Mouse (Mus musculus) embryonic facial prominence, embryonic 12.5 days (tissue): ENCODE measurements around the gene Eif4b. TPM values are rescaled to one million over a fixed set of nuclear protein-coding genes. Genes with fewer than 3 reads are reported as not detected.
A peak's percentile ranks its signal among the peaks of the same experiment; 100 is the strongest.

Experiments used
- ATAC-seq: fragments of 200-750 bp; cut with Nextera tagmentation; 2 replicates; pipeline ENCODE4 v1.8.0; 2017; ENCODE audit not compliant: insufficient number of reproducible peaks, insufficient read depth, low FRiP score, low TSS enrichment
- H3K27ac ChIP-seq: fragments of 300-500 bp; sonication (generic); 2 replicates; pipeline ENCODE4 v1.5.1; 2016; ENCODE audit warnings: mild to moderate bottlenecking
- H3K27me3 ChIP-seq: fragments of 300-500 bp; sonication (generic); 2 replicates; pipeline ENCODE4 v1.6.1; 2016; ENCODE audit warnings: mild to moderate bottlenecking, moderate library complexity
- H3K36me3 ChIP-seq: fragments of 300-500 bp; sonication (generic); 2 replicates; pipeline ENCODE4 v1.6.1; 2016; ENCODE audit warnings: mild to moderate bottlenecking
- H3K4me1 ChIP-seq: fragments of 300-500 bp; sonication (generic); 2 replicates; pipeline ENCODE4 v1.6.1; 2016
- H3K4me2 ChIP-seq: fragments of 300-500 bp; sonication (generic); replicated peaks from 2 replicates; pipeline ENCODE4 v1.6.1; 2016; ENCODE audit warnings: mild to moderate bottlenecking, moderate library complexity
- H3K4me3 ChIP-seq: fragments of 300-500 bp; sonication (generic); 2 replicates; pipeline ENCODE4 v1.5.1; 2016; ENCODE audit warnings: mild to moderate bottlenecking
- H3K9ac ChIP-seq: fragments of 300-500 bp; sonication (generic); 2 replicates; pipeline ENCODE4 v1.6.1; 2016; ENCODE audit warnings: mild to moderate bottlenecking, moderate library complexity
- H3K9me3 ChIP-seq: fragments of 300-500 bp; sonication (generic); 2 replicates; pipeline ENCODE4 v1.6.1; 2016; ENCODE audit warnings: mild to moderate bottlenecking, moderate library complexity
- WGBS: fragments of 180-500 bp; shearing (Covaris S2); methylation state at CpG from one replicate; pipeline ENCODE4 v1.1.7; 2016; 5-methylcytosine and 5-hydroxymethylcytosine counted together
- polyA plus RNA-seq: library from polyadenylated mRNA; unstranded; fragments of >200 nt; fragmentation: Nextera tagmentation; extraction: Ambion mirVana; gene quantifications from 2 replicates; pipeline ENCODE4 v1.2.1, GENCODE M21; 2016

Eif4b gene
- polyA plus RNA-seq, 1 experiment from 2014 or later = 120 TPM

DNA sequence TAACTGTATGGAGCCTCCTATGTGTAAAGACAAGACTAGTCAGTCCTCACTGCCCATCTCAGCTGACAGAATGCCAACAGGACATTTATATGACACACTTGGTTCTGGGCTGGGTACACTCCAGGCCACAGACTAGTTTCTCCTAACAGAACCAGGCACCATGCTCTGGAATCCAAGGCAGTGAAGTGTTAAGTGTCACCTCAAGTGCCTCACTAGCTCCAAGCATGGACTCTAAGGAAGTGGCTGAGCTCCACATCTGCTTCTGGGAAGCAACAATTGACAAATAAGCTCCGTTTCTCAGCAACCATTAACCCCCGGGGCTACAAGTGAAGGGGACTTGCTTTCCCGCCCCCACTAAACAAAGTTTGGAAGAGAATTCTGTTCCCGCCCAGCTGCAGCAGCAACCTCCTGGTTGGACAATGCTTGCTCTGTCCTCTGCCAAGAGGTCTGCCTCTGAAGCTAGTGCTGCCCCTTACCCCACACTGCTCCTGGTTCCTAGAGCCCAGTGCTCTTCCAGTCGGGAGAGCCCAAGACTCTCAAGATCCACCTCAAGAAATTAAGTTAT, 24.5 kb downstream of the Eif4b start:
- 29% methylated on average over 5 of the region's 5 CpGs for WGBS
- Histone ChIP-seq H3K27ac (peak overlapping the region; percentile 50; the same call in 1 of the 2 replicates), H3K9me3 (no peaks in the 10 kb centered on the region), H3K36me3 (peaks cover 49% of the 10 kb centered on the region), H3K4me2 (peak overlapping the region; percentile 81), H3K4me3 (no peak overlapping the region), H3K27me3 (no peaks in the 10 kb centered on the region), H3K9ac (0 out of 2 replicates have a peak overlapping the region, but pooled peaks have one; percentile 2), H3K4me1 (peaks cover 54% of the 10 kb centered on the region)
- ATAC-seq = no peak

DNA sequence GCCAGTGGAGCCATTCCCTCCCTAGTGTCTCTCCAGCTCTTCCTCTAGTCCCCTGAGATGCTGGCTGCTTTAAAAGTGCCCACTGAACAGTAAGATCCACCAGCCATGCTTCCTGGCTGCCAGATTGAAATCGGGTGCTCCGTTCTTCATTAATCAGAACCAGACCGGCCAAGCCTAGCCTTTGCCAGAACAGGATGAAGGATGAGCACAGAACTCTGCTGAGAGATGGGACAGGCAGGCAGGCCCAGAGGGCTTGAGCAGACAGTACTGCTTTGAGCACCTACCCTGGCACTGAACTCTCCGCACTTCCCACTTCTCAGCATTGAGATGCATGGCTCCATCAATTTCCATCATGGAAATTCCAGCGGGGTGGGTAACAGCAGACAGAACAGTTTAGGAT, 25.7 kb downstream of the Eif4b start:
- peaks cover 66% of the 10 kb centered on the region for H3K4me1 ChIP-seq
- H3K9ac ChIP-seq = no peak overlapping the region
- peaks cover 37% of the 10 kb centered on the region for H3K36me3 ChIP-seq
- no peak for ATAC-seq
- H3K27ac ChIP-seq = peak overlapping the region; percentile 96
- H3K9me3 ChIP-seq = no peaks in the 10 kb centered on the region
- H3K4me3 ChIP-seq = peak overlapping the region; percentile 57; the same call in 1 of the 2 replicates
- WGBS = 24% methylated on average over 5 of the region's 5 CpGs
- H3K27me3 ChIP-seq = no peaks in the 10 kb centered on the region
- H3K4me2 ChIP-seq = peak overlapping the region; percentile 81

DNA sequence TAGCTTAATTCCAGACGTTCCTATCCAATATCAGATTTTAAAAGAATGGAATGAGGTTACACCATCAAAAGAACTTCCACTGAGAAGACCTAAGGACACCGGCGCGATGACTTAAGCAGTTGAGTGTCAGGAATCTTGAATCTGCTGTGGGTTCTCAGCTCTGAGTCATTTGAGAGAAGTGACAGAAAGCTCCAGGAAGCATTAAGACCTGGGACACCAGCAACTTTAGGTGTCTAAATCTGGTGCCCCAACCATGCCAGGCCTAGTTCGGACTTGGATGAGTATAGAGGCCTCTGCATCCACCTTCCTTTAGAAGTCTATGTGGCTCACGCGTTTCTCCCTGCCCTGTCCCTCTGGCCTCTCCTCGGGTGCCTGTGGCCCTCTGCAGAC, 26.2 kb downstream of the Eif4b start:
- Histone ChIP-seq H3K4me3 (peak overlapping the region; percentile 57), H3K36me3 (peaks cover 32% of the 10 kb centered on the region), H3K9ac (peak overlapping the region; percentile 75), H3K27ac (peak overlapping the region; percentile 96), H3K9me3 (no peaks in the 10 kb centered on the region), H3K27me3 (no peaks in the 10 kb centered on the region), H3K4me2 (peak overlapping the region; percentile 81), H3K4me1 (peaks cover 70% of the 10 kb centered on the region)
- WGBS = 22% methylated on average over 8 of the region's 8 CpGs
- no peak for ATAC-seq

DNA sequence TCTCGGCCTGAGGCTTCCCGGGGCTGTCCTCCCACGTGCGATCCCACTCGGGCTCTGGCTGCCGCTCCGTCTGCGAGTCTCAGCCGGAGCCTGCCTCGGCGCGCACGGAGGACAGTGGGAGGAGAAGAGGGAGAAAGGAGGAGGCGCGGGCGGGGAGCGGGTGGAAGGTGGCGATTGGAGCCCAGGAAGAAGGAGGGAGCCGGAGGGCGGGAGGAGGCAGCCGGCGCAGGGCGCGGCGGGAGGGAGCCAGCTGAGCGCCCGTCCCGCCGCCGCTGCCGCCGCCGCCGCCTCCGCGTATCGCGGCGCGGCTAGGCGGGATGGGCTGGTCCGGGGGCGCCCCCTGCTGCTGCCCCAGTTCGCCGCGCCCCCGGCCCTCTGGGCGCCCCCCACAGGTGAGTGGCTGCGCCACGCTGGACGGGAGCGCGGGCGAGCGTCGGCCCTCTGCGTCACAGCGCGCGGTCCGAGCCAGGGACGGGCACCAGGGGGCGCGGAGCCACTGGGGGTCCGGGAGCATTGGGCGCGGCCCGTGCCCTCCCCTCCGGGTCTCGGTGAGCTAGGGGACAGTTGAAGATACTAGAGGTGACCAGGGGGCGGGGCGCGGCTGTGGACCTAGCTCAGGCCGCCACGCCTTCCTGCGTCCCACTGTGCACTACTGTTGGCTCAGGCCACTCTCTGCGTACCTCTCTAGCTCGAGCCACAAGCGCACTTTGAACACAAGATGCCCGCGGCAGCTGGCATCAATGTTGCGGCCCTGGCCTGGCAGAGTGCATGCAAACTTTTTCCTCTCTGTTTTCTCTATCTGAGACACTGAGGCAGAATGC, 26.8 kb downstream of the Eif4b start, which contains the start of gene Tns2:
Tns2 (plus strand) TSS at position 253 of the 821 bp plus-strand sequence.
- no peaks in the 10 kb centered on the region for H3K9me3 ChIP-seq
- H3K9ac ChIP-seq = peak within 1 kb of the TSS; percentile 75
- 0 out of 2 replicates have a peak, but pooled peaks cover 4% of the 10 kb centered on the region for H3K27me3 ChIP-seq
- H3K4me1 ChIP-seq = peaks cover 76% of the 10 kb centered on the region
- H3K27ac ChIP-seq = peak within 1 kb of the TSS; percentile 96
- ATAC-seq = peak; percentile 23
- H3K36me3 ChIP-seq = peaks cover 30% of the 10 kb centered on the region
- under 1% methylated on average over 65 of the region's 82 CpGs for WGBS
- peak within 1 kb of the TSS; percentile 57 for H3K4me3 ChIP-seq
- peak within 1 kb of the TSS; percentile 81 for H3K4me2 ChIP-seq

DNA sequence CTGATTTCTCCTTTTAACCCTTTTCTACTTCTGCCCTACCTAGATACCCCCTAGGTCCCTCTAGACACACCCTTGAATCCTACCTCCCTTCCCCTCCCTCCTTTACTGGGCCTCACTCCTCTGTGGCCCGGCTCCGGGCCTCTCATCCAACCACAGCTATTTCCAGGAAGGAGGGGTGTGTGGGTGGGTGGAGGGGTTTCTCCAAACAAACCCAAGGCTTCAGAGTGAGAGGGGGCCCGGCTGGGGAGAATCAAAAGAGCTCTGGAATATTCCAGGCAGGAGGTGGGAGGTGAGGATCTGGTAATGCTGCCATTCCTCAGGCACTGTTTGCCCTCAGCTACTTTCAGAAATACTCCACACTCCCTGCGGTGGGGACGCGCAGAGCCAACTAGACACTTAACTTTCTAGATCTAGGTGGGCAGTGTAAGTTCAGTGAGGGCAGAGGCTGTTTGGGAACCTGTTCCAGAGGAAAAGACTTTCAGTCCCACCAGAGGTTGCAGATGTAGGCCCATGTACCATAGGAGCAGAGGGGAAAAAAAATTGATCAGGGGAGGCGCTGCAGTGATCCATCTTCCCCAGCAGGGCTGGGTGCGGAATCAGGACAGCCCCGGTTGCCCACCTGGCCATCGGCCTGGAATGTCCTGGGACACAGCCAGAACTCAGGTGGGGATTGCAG, 27.6 kb downstream of the Eif4b start:
- peak; percentile 57 for ATAC-seq
- peak overlapping the region; percentile 96 for H3K27ac ChIP-seq
- peaks cover 12% of the 10 kb centered on the region; the same call in 1 of the 2 replicates for H3K27me3 ChIP-seq
- H3K4me3 ChIP-seq = peak overlapping the region; percentile 57
- H3K9me3 ChIP-seq = no peaks in the 10 kb centered on the region
- peaks cover 24% of the 10 kb centered on the region for H3K36me3 ChIP-seq
- peak overlapping the region; percentile 81 for H3K4me2 ChIP-seq
- 15% methylated on average over 10 of the region's 10 CpGs for WGBS
- H3K4me1 ChIP-seq = peaks cover 84% of the 10 kb centered on the region
- peak overlapping the region; percentile 75 for H3K9ac ChIP-seq

DNA sequence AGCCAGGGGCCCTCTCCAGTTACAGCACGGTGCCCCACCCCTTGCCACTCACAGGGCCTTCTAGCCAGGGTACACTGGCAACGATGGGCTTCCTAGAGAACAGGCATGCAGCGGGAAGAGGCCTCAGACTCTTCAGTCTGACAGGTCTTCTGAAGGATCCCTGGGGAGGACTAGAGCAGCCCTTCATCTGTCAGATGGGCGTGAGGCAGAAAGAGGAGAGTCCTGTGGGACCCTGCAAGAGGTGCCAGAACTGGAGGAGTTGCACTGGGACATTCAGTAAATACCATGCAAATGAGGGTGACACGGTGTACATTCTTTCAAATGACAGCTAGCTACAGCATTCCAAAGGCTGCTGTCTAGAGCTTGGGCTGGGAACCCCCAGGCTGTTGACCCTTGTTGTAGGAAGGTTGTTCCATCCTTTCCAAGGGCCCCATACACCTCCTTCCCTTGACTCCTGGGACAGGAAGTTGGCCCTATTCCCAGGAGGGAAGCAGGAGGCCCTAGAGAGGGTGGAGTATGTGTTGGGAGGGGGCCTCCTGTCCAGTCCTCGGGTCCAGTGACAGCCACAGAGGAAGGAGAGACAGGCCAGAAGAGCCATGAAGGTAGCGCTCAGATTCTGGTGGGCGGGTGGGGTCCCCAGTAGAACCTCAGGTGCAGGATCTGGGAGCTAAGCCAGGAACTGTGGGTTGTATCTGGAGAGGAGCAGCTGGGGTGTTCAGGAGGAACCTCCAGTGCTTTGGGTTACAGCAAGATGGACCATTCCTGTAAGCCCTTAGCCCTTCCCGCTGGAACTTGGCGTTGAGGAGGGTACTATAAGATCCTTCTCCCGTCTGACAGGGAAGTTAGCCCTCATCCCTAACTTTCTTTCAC, 28.3 kb downstream of the Eif4b start:
- Histone ChIP-seq H3K4me1 (peaks cover 90% of the 10 kb centered on the region), H3K27me3 (peaks cover 15% of the 10 kb centered on the region; the same call in 1 of the 2 replicates), H3K27ac (peak overlapping the region; percentile 96), H3K4me2 (peak overlapping the region; percentile 81), H3K9me3 (no peaks in the 10 kb centered on the region), H3K4me3 (peak overlapping the region; percentile 41), H3K9ac (peak overlapping the region; percentile 61; the same call in 1 of the 2 replicates), H3K36me3 (peaks cover 18% of the 10 kb centered on the region; the same call in 1 of the 2 replicates)
- 25% methylated on average over 11 of the region's 11 CpGs for WGBS
- no peak for ATAC-seq

DNA sequence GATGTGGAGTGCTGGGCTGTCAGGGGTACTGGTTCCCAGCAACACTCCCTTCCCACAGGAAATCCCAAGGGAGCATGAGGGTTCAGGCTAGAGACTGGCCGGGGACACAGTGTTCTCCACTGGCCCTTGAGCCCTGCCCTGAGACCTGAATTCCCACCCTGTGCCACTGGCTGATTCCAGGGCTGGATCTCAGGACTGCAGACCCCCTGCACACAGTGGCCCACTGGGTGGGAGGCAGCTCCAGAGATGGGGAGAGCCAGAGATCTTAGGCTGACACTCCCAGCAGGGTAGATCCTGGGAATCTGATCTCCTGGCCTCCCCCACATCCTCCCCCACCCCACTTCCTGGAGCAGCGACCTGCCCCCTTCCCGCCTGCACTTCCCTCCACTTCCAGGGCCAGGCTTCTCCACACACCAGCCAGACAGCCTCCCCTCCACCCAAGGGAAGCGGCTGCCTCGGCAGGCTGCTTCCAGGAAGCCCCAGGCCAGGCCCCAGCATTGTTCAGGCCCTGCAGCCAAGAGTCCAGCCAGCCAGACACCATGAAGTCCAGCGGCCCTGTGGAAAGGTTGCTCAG, 29.1 kb downstream of the Eif4b start:
- Histone ChIP-seq H3K9me3 (no peaks in the 10 kb centered on the region), H3K4me2 (peak overlapping the region; percentile 81), H3K4me1 (peaks cover 88% of the 10 kb centered on the region), H3K27ac (peak overlapping the region; percentile 96), H3K4me3 (peak overlapping the region; percentile 41), H3K9ac (peak overlapping the region; percentile 61), H3K36me3 (0 out of 2 replicates have a peak, but pooled peaks cover 14% of the 10 kb centered on the region), H3K27me3 (peaks cover 15% of the 10 kb centered on the region; the same call in 1 of the 2 replicates)
- ATAC-seq = no peak
- WGBS = 4% methylated on average over 6 of the region's 6 CpGs

DNA sequence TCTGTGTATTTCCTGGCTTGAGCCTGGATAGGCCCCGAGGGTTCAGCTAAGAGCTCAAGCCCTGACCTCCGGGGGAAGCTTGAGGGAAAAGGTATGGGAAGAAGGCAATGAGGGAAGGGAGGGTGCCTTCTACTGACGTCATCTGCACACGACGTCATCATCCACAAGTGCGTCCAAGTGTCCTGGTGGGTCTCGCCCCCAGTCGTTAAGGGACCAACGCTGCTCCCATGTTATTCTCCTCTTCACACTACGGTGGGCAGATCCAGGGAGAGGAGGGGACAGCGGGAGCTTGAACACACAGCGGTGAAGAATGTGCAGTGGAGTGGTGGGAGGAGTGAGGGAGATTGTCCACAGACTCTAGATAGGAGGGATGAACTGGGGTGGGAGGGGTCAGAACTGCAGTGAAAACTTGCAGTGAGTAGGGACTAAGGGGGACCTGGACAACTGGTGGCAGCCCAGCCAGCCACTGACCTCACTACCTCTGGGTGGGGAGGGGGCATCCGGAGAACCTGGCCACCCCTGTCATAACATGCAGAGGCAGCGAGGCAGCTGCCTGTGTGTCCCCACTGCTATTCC, 29.9 kb downstream of the Eif4b start:
- peak overlapping the region; percentile 61 for H3K9ac ChIP-seq
- H3K9me3 ChIP-seq = no peaks in the 10 kb centered on the region
- WGBS = 7% methylated on average over 14 of the region's 14 CpGs
- peak overlapping the region; percentile 96 for H3K27ac ChIP-seq
- no peak for ATAC-seq
- peaks cover 15% of the 10 kb centered on the region; the same call in 1 of the 2 replicates for H3K27me3 ChIP-seq
- H3K4me1 ChIP-seq = peaks cover 80% of the 10 kb centered on the region
- peak overlapping the region; percentile 81 for H3K4me2 ChIP-seq
- peaks cover 14% of the 10 kb centered on the region; the same call in 1 of the 2 replicates for H3K36me3 ChIP-seq
- peak overlapping the region; percentile 41 for H3K4me3 ChIP-seq

DNA sequence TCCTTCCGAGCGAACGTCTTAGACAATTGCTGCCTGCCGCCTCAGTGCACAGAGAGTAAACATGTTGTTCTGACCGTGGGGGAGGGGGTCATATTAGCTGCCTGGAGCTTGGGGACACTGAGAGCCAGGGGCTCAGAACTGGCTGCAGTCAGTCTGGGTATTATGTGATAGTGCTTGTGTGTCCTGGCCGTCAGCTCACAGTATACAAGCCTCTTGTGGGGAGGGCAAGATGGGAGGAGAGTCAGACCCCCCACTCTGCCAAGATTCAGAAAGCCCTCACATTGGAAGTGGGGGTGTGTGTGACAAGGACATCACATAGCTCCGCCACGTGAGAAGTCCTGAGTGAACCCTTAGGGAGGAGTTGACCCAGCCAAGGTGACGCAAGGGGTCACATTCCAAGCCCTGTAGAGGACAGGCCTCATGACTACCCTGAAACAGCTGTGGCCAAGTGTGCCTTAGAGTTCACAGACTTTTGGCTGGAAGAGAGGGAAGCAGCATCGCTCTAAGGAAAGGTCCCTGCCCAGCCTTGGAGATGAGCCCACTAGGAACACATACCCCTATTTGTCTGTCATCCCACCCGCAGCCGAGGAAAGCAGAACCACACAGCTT, 30.5 kb downstream of the Eif4b start:
- WGBS = 12% methylated on average over 12 of the region's 12 CpGs
- no peaks in the 10 kb centered on the region for H3K9me3 ChIP-seq
- H3K27me3 ChIP-seq = peaks cover 15% of the 10 kb centered on the region; the same call in 1 of the 2 replicates
- ATAC-seq = no peak
- H3K9ac ChIP-seq = peak overlapping the region; percentile 61; the same call in 1 of the 2 replicates
- H3K4me3 ChIP-seq = peak overlapping the region; percentile 41
- peak overlapping the region; percentile 96 for H3K27ac ChIP-seq
- H3K36me3 ChIP-seq = peaks cover 18% of the 10 kb centered on the region; the same call in 1 of the 2 replicates
- peaks cover 74% of the 10 kb centered on the region for H3K4me1 ChIP-seq
- peak overlapping the region; percentile 81 for H3K4me2 ChIP-seq

DNA sequence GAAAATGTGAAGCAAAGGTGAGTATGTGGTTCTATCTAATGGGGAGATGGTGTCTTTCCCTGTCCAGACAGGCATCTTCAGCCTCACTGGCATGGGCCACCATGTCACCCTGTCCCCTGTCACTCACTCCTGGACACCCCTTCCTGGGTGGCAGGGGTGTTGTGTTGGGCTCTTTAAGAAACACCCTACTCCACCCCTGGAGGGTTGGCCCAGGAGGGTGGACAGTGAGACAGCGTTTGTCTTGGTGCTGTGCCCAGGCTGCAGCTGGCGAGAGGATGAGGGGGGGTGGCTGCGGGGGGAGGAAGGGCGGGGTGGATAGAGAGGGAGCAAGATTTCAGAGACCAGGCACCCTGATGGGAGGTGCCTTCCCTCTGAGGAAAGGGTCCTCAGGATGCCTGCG, 31.8 kb downstream of the Eif4b start:
- peaks cover 67% of the 10 kb centered on the region for H3K4me1 ChIP-seq
- no peak for ATAC-seq

More for the DNA sequence above, 31.8 kb downstream of the Eif4b start:
- H3K36me3 ChIP-seq = peaks cover 31% of the 10 kb centered on the region
- H3K4me3 ChIP-seq = no peak overlapping the region
- H3K4me2 ChIP-seq = peak overlapping the region; percentile 24; the same call in 1 of the 2 replicates
- WGBS = 60% methylated on average over 5 of the region's 5 CpGs
- H3K9me3 ChIP-seq = no peaks in the 10 kb centered on the region
- peak overlapping the region; percentile 51 for H3K27ac ChIP-seq
- H3K27me3 ChIP-seq = peaks cover 15% of the 10 kb centered on the region; the same call in 1 of the 2 replicates
- no peak overlapping the region for H3K9ac ChIP-seq
